Mouse (Mus musculus) adrenal gland, adult (tissue): ENCODE results near the gene Tubb2a.

Source experiments
- DNase-seq, 2 experiments: peaks; one replicate each; pipeline ENCODE4 v3.0.0; 2022 to 2023; ENCODE audit warnings: low spot score in 1 of 2; ENCODE audit not compliant: inconsistent age in 2 of 2

The Tubb2a gene

GRCm38 (mm10) chr13:34077492-34078271 is at the start of gene Tubb2a:
TSS of gene Tubb2a (minus strand) at chr13:34078007.
- peak; percentile 93 to 97 for DNase-seq

DNA sequence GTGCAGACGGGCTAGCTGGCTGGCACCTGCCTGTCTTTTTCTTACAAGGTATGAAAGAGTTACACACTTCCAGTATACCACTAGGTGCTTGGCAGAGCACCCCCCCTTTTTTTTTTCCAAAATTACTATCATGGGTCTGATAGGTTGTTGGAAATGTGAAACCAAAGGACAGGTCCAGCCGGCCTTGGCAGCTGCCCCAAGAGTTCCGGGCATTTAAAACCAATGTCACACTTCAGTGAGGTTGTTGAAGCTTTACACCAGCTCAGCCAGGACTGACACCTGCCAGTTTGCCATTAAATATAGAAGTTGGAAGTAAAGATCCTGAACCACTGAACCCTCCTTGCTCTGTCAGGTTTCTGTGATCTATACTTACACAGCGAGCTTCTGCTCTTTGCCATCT is 47.9 kb upstream of the Tubb2a start:
- no peak for DNase-seq

DNA sequence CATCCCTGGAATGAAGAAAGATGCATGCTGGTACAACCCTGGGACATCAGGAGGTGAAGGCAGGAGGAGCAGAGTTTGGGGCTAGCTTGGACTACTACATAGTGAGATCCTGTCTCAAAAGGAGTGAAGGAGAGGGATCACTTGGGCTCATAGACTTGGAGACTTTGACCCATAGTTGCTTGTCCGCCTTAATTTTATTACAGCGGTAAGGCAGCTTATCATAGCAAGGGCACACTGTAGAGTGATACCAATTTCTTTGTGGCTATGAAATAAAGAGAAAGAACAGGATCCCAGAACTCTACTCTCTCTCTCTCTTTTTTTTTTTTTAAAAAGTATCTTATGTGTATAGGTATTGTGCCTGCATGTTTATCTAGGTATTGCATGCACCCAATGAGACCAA is 42.7 kb upstream of the Tubb2a start:
- no peak for DNase-seq

DNA sequence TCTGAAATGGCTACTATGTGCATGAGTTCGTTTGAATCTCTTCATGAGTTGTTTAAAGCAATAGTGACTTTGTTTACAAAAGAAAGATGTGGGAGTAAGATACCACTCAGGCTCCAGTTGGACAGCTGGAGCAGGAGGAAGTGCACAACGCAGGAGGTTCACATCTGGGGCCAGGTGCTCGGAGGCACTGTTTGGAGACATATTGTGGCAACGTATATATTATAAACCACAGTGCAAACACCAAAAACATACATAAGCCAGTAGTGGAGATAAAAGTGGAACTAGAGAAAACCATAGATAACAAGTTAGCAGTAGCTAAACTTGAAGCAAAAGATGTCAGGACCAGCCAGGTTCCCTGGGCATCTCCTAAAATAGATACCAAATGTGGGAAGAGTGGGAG is 41.6 kb upstream of the Tubb2a start:
- no peak for DNase-seq

GRCm38 (mm10) chr13:34118816-34119215 is 41.0 kb upstream of the Tubb2a start:
- DNase-seq, result no peak

GRCm38 (mm10) chr13:34116508-34116907 is 38.7 kb upstream of the Tubb2a start:
- no peak for DNase-seq

GRCm38 (mm10) chr13:34114654-34115053 is 36.8 kb upstream of the Tubb2a start:
- no peak for DNase-seq

DNA sequence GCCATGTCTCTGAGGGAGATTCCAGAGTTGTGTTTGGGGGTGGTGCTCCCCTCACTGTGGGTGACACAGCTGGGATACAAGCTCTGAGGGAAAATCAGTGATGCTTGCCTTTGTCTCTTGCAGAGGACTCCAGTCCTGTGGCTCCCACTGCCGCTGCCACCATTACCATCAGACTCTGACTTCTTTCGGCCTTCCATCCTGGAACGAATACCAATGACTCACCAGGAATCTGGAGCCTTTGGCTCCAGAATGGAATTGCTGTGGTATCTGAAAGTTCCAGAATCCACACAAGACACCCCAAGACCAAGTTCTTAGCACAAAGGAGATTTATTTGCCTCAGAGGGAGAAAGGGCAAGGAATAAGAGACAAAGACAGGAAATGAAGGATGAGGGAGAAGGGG is 35.3 kb upstream of the Tubb2a start:
- peak in 1 of 2 experiments; percentile 8 for DNase-seq

- peak; percentile 79 to 94 for DNase-seq
These were observed 34.7 kb upstream of the Tubb2a start for GRCm38 (mm10) chr13:34112369-34113081.

DNA sequence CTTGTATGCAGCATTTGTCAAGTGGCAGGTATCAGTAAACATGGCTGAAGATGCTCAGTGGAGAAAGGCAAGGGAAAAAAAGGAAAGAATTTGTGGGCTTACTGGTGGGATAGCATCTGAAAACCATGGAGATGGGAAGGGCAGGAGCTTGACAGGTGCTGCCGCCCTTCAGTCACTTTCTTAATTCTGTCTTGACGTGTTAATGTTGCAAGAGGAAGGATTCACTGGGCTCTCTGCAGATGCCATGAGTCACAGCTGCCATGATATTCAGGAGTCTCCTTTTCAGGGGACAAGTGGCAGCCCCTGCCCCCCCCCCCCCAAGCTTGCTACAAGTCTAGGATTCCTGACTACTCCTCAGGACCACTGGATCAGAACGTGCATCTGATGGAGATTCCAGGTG is 34.1 kb upstream of the Tubb2a start:
- DNase-seq, result no peak

DNA sequence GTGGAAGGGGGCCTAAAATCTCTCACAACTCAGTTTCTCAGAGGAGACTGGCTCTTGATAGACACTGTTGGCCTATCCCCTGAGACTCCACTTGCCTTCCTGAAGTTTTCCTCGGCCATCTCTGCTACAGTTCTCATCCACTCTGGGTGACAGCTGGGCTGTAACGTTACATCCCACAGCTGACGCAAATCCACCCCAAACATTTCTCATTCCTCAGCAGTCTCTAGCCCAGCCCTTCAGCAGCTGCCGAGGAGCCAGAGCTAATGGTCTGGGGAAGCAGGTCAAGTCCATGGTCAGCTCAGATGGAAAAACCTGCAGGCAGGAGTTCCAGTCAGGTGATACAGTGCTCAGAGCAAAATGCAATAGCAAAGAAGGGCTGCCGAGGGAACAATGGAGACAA is 33.2 kb upstream of the Tubb2a start:
- no peak for DNase-seq

DNA sequence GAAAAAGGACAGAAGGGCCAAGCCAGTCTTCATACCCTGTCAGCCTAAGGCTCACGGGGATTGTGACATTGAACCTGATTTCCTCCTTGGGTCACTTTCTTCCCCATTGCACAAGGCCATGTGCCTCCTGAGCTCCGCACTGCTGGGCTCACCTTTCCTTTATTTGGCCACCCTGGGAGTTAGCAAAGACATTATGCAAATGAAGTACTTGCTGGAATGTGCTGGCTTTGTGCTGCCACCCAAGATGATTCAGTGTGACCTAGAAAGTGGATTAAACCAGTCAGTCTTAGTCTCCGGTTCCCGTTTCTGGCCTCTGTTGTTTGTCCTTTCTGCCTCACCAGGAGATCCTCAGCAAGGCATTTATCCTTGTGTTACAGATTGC is 31.9 kb upstream of the Tubb2a start:
- DNase-seq, result peak; percentile 11 to 68

DNA sequence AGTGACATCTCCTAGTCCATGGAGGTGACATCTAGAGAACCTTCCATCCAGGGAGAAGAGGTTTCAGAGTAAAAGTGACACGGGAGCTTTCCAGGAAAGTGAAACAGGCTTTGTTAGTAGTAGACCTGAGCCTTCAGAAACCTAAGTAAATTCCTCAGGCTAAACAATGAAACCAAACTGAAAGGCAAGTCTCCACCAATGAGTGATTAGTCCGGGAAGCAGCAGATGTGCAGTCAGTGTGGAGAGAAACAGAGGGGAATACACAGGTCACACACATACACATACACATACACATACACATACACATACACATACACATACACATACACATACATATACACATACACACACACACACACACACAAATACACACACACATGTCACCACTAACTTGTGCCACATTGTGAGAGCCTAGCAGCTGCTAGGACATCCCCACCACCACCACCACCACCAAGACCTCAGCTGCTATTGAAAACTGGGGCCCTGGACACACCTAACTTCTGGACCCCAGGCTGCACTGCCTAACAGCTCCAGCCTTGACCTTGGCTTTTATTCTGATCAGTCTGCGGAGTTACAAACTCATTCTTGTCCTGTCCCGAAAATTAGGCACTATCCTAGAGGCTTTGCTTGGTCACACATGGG is 31.3 kb upstream of the Tubb2a start:
- no peak for DNase-seq

DNA sequence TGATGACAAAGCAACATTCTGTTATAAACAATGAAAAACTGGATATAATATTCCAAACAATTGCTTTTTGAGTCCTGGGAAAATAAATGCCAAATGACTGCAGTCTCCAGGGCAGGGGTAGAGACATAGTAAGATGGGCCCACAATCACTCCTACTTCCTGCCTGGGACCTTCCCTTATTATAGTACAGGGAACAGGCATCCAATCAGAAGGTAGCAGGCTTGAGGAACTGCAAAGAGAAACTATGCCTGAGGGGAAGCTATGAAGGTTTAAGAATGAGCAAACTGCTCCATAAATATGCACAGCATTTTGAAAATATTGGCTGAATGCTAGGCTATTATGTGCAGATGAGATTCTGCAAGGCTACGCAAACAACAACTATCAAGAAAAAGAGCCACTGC is 29.2 kb upstream of the Tubb2a start:
- DNase-seq, result no peak

- DNase-seq, result no peak
These were observed 28.4 kb upstream of the Tubb2a start for GRCm38 (mm10) chr13:34106256-34106655.

DNA sequence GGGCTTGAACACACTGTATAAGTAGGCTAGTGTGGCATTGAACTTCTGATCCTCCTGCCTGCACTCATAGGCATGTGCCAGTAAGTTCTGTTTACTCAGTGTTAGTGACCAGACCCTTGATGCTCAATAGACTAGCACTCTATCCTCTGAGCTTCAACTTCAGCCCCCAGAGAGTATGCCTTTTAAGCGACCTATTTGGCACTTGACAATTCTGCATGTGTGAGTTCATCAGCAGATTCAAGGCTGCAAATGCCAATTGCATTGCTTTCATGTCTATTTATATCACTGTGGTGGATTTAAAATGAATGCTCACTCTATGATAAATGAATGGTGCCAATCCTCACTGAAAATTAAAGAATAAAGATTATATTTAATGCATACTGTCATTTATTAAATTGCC is 27.6 kb upstream of the Tubb2a start:
- DNase-seq, result peak in 1 of 2 experiments; percentile 37

DNA sequence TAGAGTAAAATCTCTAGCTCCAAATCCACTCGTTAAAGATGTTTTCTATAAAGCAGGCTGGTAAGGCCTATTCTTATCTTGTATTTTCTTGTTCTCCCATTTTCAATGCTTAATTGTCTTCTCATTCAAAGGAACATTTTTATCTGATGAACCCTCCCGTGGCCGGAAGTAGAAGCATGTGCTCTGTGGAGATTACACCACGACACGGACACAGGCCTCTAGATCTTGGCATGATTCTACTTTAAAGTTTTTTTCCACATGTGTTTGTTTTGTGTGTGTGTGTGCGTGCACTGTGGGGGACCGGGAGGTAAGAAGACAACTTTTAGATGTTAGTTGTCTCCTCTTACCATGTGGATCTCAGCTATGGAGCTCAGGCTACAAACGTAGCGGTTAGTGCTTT is 24.1 kb upstream of the Tubb2a start:
- no peak for DNase-seq

- DNase-seq, result no peak
These were observed 23.4 kb upstream of the Tubb2a start for GRCm38 (mm10) chr13:34101247-34101646.

- no peak for DNase-seq
These were observed 22.9 kb upstream of the Tubb2a start for GRCm38 (mm10) chr13:34100733-34101132.

DNA sequence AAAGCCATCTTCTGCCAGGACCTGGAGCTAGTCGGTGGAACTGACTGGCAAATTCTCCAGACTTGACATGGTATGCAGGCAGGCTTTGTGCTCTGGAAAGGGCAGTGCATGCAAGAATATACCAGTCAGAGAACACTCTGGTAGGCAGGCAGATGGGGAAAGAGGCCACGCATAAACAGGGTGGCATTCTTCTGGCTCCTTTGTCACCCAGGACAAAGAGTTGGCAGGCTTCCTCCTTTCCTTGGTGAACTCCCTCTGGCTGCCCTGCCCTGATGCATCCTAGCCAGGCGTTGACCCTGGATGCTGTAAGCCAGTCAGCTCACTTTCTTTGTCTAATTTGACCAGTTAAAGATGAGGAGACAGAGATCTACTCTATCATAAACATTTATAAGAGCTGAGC is 19.3 kb upstream of the Tubb2a start:
- DNase-seq, result no peak

DNA sequence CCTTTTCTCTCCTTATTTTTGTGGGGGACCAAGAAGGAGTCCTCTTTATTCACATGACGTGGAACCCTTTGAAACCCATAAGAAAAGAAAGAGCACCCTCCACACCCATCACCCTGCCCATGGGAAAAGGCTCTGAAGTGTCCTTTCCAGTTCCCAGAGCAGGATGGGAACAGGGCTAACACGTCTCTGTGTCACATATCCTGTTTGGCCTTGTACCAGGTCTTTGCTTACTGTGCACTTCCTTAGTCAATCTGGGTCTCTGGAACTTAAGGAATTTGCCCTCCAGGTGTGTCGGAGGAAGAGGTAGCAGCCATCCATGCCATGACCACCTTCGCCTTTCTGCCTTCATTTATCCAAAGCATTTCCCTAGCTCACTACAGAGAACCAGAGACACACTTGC is 18.6 kb upstream of the Tubb2a start:
- DNase-seq, result no peak
